Comparison of ENCODE assay signal across 8 mouse cellular contexts in the genomic region with DNA sequence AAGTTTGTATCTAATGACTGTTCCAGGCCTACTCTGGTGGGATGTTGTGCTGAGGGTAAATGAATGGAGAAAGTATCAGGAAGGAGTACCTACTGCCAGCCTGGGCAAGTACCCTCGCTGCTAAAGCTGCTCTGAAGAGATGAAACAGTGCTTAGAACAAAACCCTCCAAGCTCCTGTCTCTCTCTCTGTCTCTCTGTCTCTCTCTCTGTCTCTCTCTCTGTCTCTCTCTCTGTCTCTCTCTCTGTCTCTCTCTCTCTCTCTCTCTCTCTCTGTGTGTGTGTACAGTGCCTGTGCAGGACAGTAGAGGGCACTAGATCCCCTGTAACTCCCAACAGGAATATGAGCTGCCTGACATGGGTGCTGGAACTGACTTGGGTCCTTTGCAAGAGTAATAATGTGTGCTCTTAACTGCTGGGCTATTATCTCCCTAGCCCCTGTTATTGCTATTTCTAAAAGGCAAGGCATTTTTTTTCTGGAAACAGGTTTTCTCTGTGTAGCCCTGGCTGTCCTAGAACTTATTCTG. TPM values are rescaled to one million over a fixed set of nuclear protein-coding genes. Genes with fewer than 3 reads are reported as not detected.
DNase-seq lines count a peak whose midpoint lies in the region; ATAC-seq lines count a peak whose summit lies in the region.

No protein-coding gene starts in this region.

- peaks cover 33% of the 10 kb centered on the region for H3K36me3 ChIP-seq in limb, embryonic 12.5 days
- peaks cover 33% of the 10 kb centered on the region for H3K36me3 ChIP-seq in neural tube, embryonic 14.5 days (ENCODE audit: control insufficient read depth, insufficient read depth, low read length)

- 93% methylated on average over 1 of the region's 1 CpGs for WGBS in limb, embryonic 12.5 days
- 56% methylated on average over 1 of the region's 1 CpGs for WGBS in neural tube, embryonic 14.5 days

- peak; percentile 24 for DNase-seq in adrenal gland, adult 2 months
- no peak for DNase-seq in adrenal gland, postnatal 14 days
- DNase-seq in thymus, postnatal 4 days, result peak; percentile 22
- no peak for DNase-seq in thymus, postnatal 10 days (ENCODE audit: low spot score in 2 of 2)
- DNase-seq in urinary bladder, postnatal 25 days (ENCODE audit: low spot score), result no peak
- DNase-seq in ovary, postnatal 36 days (ENCODE audit: low spot score), result no peak

- H3K4me2 ChIP-seq in limb, embryonic 12.5 days, result peak overlapping the region; percentile 86
- H3K4me2 ChIP-seq in neural tube, embryonic 14.5 days (ENCODE audit: low read depth, low read length), result peak overlapping the region; percentile 68

- no peak overlapping the region; the same call in 1 of the 2 replicates for H3K9ac ChIP-seq in limb, embryonic 12.5 days (replicated peaks)
- H3K9ac ChIP-seq in neural tube, embryonic 14.5 days (replicated peaks; ENCODE audit: low read depth, low read length), result no peak overlapping the region

- H3K9me3 ChIP-seq in limb, embryonic 12.5 days, result no peaks in the 10 kb centered on the region
- H3K9me3 ChIP-seq in neural tube, embryonic 14.5 days (ENCODE audit: control insufficient read depth, low read length), result no peaks in the 10 kb centered on the region

- H3K27me3 ChIP-seq in limb, embryonic 12.5 days, result no peaks in the 10 kb centered on the region
- H3K27me3 ChIP-seq in neural tube, embryonic 14.5 days (ENCODE audit: control insufficient read depth, insufficient read depth, low read length), result no peaks in the 10 kb centered on the region

- H3K4me3 ChIP-seq in limb, embryonic 12.5 days (replicated peaks), result no peak overlapping the region
- peak overlapping the region; percentile 96; the same call in 1 of the 2 replicates for H3K4me3 ChIP-seq in neural tube, embryonic 14.5 days (ENCODE audit: low read depth, low read length)

- peaks cover 27% of the 10 kb centered on the region for H3K4me1 ChIP-seq in limb, embryonic 12.5 days (replicated peaks)
- H3K4me1 ChIP-seq in neural tube, embryonic 14.5 days (ENCODE audit: control insufficient read depth, insufficient read depth, low read length), result peaks cover 23% of the 10 kb centered on the region

- no peak overlapping the region for H3K27ac ChIP-seq in limb, embryonic 12.5 days
- H3K27ac ChIP-seq in neural tube, embryonic 14.5 days (ENCODE audit: low read depth, low read length), result no peak overlapping the region

- no peak for ATAC-seq in limb, embryonic 12.5 days (ENCODE audit: insufficient number of reproducible peaks, insufficient read depth, low FRiP score, low TSS enrichment, low read depth)
- ATAC-seq in neural tube, embryonic 14.5 days (ENCODE audit: low read depth), result no peak

RNA-seq across cellular contexts. Expression of a gene that starts 2.3 kb away (rescaled TPM):
- total RNA-seq in adrenal gland, adult 2 months (2021), result 10 to 100 TPM; 31.8 to 44.1 TPM
- polyA plus RNA-seq in adrenal gland, adult 2 months (2012; rRNA removed), result 6.0 and 6.6 TPM in 2 replicates
- total RNA-seq in adrenal gland, postnatal 14 days (2021), result 30.9 and 33.1 TPM in 2 replicates
- 55.3 and 57.6 TPM in 2 replicates for polyA plus RNA-seq in limb, embryonic 12.5 days (2016; fragmentation: Nextera tagmentation; extraction: Ambion mirVana)
- polyA plus RNA-seq in neural tube, embryonic 14.5 days (2014; fragmentation: Nextera tagmentation; extraction: Ambion mirVana), result 21.9 and 28.7 TPM in 2 replicates

RNA-seq across cellular contexts. Expression of a gene that starts 5.7 kb away (rescaled TPM):
- total RNA-seq in adrenal gland, adult 2 months (2021), result under 1 TPM; 0.14 to 0.17 TPM
- 0.10 and 0.15 TPM in 2 replicates for polyA plus RNA-seq in adrenal gland, adult 2 months (2012; rRNA removed)
- 0.30 TPM in 2 replicates for total RNA-seq in adrenal gland, postnatal 14 days (2021)
- polyA plus RNA-seq in limb, embryonic 12.5 days (2016; fragmentation: Nextera tagmentation; extraction: Ambion mirVana), result 0.90 and 1.0 TPM in 2 replicates
- polyA plus RNA-seq in neural tube, embryonic 14.5 days (2014; fragmentation: Nextera tagmentation; extraction: Ambion mirVana), result 0.75 and 0.96 TPM in 2 replicates

Comparison
In these comparisons a context has a peak if more than half of its experiments do, and no peak if none do; other contexts are left out.
1. DNase-seq: peak in adrenal gland, adult 2 months (single experiment) and thymus, postnatal 4 days (single experiment); none in adrenal gland, postnatal 14 days (single experiment), thymus, postnatal 10 days (0 of 2), urinary bladder, postnatal 25 days (single experiment) and ovary, postnatal 36 days (single experiment).